Mouse (Mus musculus) testis, postnatal 14 days (tissue): ENCODE data around the gene Traip.
"Not testable (repeated sequence)": the region's sequence is repeated elsewhere in the genome, so short reads cannot be mapped to it uniquely, and the experiment has no call there.

Source experiments
- DNase-seq: peaks from one replicate; pipeline ENCODE4 v3.0.0; 2021; ENCODE audit warnings: low spot score

The Traip gene

GRCm38 (mm10) chr9:108001922-108002770 is 52.2 kb downstream of the Traip start, which contains the start of gene Ip6k1:
Gene Ip6k1 (plus strand): TSS chr9:108002501.
- DNase-seq, result peak; percentile 100

GRCm38 (mm10) chr9:108002778-108003530 is 53.0 kb downstream of the Traip start:
- DNase-seq, result no peak

GRCm38 (mm10) chr9:108003531-108003890 is 53.6 kb downstream of the Traip start:
- no peak for DNase-seq

GRCm38 (mm10) chr9:108008041-108008440 is 58.1 kb downstream of the Traip start:
- no peak for DNase-seq

GRCm38 (mm10) chr9:108010385-108010784 is 60.4 kb downstream of the Traip start:
- no peak for DNase-seq

- DNase-seq, result not testable (repeated sequence)
These were observed 63.6 kb downstream of the Traip start for GRCm38 (mm10) chr9:108013577-108013976.

- no peak for DNase-seq
These were observed 67.2 kb downstream of the Traip start for GRCm38 (mm10) chr9:108017127-108017526.

GRCm38 (mm10) chr9:108020741-108021140 is 70.8 kb downstream of the Traip start:
- no peak for DNase-seq
